Mouse (Mus musculus) adrenal gland, adult 18-20 months (tissue): ENCODE results near the gene Got1. TPM values are rescaled to one million over a fixed set of nuclear protein-coding genes. Genes with fewer than 3 reads are reported as not detected.
"Not testable (repeated sequence)": the region's sequence is repeated elsewhere in the genome, so short reads cannot be mapped to it uniquely, and the experiment has no call there.

Experiments used
- DNase-seq, 2 experiments: peaks; one replicate each; pipeline ENCODE4 v3.0.0; 2021 to 2022; ENCODE audit warnings: low spot score in 2 of 2
- total RNA-seq, 2 experiments: library from RNA; stranded (reverse); gene quantifications; 1 replicate in 1 of 2; 2 replicates in 1 of 2; pipeline ENCODE4 v1.2.3; 2021

The Got1 gene
- total RNA-seq, 2 experiments from 2014 or later, result 181 to 350 TPM

DNA sequence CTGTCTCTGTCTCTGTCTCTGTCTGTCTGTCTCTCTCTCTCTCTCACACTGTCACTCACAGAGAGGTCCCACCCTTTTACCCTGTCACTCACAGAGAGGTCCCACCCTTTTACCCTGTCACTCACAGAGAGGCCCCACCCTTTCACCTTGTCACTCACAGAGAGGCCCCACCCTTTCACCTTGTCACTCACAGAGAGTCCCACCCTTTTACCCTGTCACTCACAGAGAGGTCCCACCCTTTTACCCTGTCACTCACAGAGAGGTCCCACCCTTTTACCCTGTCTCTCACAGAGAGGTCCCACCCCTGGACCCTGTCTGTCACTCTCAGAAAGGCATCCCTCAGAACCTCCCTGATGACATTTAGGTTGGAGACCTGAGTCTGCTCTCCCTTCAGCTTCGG lies 31.1 kb downstream of the Got1 start:
- DNase-seq, result not testable (repeated sequence)

DNA sequence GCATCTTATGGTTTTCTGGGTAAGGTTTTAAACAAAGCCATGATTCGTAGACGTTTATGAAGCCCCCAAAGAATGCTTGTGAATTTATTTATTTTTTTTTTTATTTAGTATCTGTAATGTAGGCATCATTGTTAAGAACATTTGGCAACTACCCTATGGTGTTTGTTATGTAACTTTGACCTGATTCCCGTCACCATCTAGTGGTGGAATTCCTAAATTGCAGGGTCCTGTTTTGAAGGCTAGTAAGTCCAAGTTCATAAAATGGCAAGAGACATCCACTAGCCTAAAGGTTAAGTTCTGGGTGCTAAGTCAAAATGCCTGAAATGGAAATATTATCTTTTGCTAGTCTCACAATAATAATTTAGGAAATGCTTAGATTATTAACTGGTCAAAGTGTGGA lies 37.0 kb downstream of the Got1 start:
- no peak for DNase-seq

- DNase-seq, result no peak
These were observed 43.9 kb downstream of the Got1 start for GRCm38 (mm10) chr19:43480512-43480911.

DNA sequence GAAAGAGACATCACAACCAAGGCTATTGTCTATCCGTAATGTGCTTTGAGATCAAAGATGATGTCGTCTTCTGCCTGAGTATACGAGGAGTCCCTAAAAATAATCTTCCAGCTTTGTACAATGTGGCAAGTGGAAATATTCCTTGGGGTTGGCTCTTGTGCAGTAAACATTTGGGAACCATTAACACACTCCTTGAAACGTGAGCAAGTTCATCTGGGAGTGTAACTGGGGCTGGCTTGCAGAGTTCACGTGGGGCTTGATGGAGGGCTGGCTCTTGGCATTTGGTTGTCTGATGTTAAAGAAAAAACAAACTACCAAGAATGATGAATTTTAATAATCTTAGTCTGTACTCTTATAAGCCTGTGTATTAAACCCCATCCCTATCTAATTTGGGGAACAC lies 45.0 kb downstream of the Got1 start:
- DNase-seq, result no peak

DNA sequence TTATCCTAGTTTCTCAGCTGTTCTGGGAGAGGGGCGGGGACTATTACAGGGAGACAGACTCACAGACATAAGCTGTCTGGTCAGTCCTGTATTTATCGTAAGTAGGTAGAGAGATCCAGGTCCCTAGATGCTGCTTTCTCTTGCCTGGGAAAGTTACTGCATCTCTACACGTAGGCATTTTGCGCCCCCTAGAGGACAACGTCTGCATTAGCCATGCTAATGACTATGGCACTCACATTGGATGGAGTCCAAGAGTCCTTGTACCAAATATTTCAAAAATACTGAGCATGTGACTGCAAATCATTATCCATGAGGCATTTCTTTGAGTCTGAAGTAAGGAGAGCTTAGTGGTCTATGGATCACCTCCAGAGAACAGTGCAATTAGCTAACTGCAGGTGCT lies 45.5 kb downstream of the Got1 start:
- peak; percentile 55 to 65 for DNase-seq

GRCm38 (mm10) chr19:43477436-43477835 lies 47.0 kb downstream of the Got1 start:
- DNase-seq, result no peak

DNA sequence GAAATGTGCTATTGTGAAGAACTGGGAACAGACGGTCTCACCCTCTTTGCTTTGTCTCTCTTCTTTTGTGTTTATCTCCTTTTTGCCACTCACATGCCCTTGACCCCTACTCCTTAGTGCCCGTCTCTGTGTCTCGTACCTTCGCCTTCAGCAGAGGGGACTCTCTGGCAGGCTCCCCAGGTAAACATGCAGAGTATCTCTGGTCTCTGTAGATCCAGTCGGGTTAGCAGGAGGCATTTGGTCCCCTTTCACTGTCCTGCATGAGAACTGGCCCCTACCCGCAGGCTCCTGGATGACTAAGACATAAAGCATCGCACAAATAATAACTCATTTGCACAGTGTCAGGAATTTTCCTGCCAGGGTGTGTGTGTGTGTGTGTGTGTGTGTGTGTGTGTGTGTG lies 48.3 kb downstream of the Got1 start:
- no peak for DNase-seq

DNA sequence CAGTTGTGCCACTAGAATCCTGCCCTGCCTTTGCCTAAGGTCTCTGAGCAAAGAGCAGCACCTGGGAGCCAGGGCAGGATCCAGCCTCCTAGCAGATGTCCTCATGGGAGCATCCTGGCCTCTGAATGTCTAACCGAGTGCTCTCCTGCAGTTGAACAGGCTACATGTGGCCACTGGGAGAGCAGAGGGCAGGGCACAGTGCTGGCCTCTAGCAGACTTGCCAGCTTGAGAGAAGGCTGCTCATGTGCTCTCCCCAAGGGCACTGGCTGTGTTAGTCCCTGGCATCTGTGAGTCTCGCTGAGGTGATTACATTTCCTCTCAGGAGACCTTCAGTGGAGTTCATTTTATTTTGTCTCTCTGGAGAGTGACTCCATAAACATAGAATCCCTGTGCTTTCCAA lies 48.8 kb downstream of the Got1 start:
- DNase-seq, result no peak

DNA sequence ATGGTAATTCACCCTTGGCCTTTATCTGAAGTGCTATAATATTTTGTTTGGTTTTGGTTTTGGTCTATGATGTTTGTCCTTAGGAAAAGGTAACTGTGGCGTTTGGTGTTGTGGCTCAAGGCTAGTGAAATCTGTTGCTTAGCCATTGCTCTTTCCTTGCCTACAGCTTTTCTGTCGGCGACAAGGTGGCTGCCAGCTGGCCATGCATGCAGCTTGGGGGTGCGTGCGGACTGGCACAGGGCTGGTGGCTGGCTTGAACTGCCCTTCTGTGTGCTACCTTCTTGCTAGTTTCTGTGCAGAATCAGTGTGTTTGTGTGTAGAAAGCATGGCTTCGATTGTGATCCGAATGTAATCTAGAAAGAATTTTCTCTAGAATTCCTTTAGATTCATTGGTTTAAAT lies 51.6 kb downstream of the Got1 start:
- no peak for DNase-seq

DNA sequence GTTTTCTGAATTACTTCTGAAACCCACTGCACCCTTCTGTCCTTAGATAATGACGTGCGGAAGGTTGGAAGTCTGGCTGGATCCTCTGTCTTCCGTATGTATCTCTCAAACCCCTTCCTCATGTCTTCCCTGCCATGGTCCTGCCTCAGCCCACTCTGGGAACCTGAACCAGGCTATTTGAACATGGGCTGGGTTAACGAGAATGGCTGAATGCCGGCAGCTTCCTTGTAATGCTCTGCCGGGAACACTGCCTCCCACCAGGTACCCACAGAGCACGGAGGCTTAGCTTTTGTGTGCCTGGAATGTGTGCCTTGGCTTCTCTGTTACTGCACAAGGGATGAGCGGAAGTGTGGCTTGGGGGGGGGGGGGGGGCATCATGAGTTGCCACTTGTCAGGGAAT lies 52.1 kb downstream of the Got1 start:
- no peak for DNase-seq

DNA sequence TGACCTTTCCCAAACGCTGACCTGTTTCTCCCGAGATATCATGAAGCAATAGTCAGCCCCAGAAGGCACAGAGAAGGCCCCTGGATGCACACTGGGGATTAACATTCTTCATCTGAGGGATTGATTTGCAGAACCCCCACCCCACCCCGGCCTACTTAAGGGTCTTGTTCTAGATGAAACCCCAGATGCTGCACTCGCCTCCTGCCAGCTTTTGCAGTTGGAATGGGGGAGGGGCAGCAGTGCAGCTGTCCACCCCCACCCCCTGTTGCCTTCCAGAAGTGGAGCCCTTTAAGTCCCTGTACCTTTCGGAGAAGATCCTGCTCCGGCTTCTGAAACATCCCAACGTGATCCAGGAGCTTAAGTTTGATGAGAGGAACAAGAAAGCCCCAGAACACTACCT lies 55.1 kb downstream of the Got1 start:
- no peak for DNase-seq

DNA sequence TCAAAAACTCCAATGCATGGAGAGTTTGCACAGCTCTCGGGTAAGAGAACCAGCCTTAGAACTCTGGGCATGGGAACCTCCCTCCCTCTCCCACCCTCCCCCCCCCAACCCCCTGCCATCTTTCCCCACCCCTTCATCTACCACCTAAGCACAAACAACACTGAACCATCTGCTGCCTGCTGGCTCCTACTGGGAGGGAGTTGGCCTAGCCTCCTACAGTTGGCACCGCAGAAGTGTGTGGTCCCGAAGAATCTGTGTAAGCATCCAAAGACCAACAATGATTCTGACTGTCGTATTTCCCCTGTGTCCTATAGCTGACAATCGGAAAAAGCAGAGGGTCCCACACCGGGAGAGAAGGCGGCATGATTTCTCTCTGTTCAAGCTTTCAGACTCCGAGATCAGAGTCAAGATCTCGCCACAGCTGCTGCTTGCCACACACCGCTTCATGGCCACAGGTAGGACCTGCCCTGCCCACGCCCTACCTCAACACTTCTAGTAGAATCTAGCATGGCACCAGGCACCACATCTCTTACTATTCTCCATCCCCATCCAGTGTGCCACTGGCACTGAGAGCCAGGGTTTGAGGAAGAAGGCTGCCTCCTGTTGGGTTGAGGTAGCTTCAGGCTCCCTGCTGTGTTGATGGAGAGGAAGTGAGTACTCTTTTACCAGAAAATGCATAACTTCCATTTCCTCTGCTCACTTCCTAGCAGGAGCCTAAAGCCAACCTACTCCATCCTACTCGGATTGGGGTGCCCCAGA lies 56.3 kb downstream of the Got1 start:
- DNase-seq, result no peak

GRCm38 (mm10) chr19:43465601-43466255 lies 58.7 kb downstream of the Got1 start:
- no peak for DNase-seq

DNA sequence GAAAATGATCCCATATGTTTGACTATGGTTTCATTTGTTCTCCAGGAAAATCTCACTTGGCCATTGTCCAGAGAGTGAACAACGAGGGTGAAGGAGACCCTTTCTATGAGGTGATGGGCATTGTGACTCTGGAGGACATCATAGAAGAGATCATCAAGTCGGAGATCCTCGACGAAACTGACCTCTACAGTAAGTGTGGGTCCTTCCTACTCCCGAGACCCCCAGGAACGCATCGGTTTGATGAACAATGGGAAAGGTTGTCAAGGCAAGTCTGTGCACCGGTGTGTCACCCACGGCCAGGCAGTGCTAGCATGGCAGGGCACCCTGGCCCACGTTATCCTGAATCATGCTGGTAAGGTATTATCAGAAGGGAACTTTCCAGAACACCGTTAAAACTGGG lies 59.3 kb downstream of the Got1 start:
- DNase-seq, result no peak

GRCm38 (mm10) chr19:43464294-43464687 lies 60.1 kb downstream of the Got1 start:
- no peak for DNase-seq

DNA sequence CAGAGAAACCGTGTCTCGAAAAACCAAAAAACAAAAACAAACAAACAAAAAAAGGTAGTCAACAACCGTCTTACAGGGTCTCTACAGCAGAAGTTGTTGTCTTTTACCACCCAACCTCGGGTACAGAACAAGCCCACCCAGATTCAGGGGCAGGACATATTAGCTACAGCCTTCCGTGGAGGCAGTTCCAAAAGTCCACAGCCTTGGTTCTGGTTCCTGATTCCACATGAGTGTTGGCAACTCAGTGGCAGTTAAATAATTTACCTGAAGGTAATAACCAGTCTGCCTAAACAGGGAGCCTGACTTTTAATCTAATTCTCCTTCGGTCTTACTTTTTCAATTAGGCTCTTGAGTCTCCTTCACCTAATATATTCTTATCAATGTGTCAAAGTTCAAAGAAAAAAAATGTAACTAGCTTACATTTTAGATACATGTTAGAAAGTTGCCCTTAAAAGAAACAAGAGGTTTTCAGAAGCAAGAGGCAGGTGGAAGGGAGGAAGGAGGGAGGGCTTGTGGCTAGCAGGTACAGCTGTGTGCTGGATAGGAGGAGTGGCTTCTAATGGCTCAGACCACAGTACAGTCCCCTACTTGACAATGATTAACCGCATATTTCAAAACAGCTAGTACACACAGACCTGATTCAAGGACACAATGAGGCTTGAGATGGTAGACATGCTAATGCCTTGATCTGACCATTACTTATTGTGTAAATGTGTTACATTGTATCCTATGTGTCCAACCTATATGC lies 60.7 kb downstream of the Got1 start:
- DNase-seq, result no peak

GRCm38 (mm10) chr19:43462141-43462540 lies 62.3 kb downstream of the Got1 start:
- no peak for DNase-seq

DNA sequence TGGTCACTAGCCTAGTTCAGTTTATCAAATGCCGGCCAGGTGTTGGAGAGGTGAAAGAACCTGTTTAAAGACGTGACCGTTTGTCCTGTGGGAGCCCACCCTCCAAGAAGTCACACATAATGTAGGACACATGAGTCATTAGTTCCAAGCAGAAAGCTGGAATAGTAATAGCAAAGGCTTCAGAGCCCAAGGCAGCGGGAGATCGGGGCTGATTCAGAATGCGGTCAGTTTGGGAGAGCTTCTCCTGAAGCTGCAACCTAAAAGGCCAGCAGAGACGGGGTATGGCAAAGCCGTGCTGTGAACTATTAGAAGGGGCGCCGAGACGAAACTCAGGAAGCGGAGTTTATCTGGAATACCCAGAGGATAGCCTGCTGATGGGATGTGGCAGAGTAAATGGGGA lies 63.9 kb downstream of the Got1 start:
- no peak for DNase-seq

DNA sequence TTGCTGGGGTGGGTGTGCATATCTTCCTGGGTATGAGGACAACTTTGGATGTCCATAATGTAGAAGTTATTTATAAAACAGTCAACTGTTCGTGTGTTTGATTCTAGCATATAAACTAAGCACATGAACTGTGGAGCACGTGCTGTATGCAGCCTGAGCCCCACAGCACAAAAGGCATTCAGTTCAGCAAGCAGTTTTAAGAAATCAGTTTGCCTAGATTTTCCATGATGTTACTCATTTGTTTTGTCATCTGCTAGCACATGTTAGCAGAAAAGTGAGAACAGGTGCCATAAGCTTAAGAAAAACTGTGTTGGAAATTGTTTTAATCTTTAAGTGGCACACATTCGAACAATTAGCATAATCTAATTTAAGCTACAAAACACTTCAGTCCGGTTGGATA lies 64.5 kb downstream of the Got1 start:
- no peak for DNase-seq

DNA sequence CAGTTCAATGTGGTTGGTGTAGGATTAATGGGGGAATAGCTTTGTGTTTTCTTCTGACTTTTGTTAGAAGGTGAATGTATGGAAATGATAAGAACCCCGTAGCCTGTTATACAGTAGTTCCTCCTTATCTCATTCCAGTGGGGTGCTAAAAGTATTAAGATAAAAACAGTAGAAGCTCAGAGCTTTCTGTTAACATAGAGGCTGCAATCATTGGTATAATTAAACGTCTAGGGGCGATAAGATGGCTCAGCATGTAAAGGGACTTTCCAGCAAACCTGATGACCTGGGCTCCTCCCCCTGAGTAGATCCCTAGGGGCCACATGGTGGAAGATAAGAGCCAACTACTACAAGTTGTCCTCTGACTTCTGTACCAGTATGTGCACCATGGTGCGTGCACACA lies 71.4 kb downstream of the Got1 start:
- DNase-seq, result no peak

DNA sequence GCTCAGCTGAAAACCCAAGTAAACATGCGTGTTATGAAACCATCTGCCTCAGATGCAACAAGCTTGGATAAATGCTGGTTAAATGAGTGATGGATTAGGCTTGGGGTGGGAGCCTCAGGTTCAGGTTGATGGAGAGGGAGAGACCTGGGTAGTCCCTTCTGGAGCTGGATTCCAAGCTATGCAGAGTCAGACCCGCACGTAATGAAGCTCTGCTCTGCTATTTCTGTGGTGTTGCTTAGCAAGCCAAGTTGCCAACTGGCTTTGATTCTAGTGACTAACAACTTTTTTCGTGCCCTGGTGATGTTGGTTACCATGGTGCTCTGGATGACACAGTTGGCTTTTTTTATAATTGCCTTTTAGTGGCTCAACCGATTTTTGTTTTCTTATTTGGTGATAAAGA lies 72.2 kb downstream of the Got1 start:
- DNase-seq, result no peak

- DNase-seq, result no peak
These were observed 72.8 kb downstream of the Got1 start for GRCm38 (mm10) chr19:43451563-43451962.
